Mouse (Mus musculus) testis, postnatal 10 days (tissue): ENCODE measurements around the gene Tmem107.

ENCODE experiments used
- DNase-seq: peaks from one replicate; pipeline ENCODE4 v3.0.0; 2021; ENCODE audit warnings: low spot score

The Tmem107 gene

DNA sequence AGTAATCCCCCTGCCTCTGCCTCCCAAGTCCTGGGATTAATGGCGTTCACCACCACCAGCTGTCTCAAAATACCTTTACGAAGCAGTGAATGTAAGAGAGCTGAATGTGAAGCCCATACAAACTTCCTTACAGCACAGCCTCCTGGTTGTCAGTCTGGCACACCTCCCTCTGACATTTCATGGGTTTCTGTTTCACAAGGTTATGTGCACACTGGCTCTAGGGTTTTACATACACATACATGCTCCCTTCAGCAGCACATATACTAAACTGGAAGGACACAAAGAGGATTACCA lies 4.1 kb downstream of the Tmem107 start:
- DNase-seq: no peak

DNA sequence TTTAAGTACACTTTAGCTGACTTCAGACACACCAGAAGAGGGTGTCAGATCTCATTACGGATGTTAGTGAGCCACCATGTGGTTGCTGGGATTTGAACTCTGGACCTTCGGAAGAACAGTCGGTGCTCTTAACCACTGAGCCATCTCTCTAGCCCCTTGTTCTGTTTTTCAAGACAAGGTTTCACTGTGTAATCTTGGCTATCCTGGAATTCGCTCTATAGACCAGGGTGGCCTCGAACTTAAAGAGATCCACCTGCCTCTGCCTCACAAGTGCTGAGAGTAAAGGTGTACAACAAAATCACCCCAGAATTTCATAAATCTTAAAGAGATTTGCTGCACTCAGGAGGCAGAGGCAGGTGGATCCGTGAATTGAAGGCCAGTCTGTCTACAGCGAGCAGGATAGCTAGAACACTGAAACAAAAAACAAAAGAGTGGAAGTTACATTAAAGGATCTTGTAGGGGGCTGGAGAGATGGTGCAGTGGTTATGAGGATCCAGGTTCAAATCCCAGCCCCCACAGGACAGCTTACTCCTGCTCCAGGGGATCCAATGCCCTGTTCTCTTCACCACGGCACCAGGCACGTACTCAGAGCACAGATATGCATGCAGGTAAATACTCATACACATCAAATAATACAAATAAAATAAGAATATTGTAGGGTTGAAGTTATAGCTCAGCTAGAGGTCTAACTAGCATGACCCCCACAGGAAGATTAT lies 5.3 kb downstream of the Tmem107 start:
- DNase-seq: no peak

DNA sequence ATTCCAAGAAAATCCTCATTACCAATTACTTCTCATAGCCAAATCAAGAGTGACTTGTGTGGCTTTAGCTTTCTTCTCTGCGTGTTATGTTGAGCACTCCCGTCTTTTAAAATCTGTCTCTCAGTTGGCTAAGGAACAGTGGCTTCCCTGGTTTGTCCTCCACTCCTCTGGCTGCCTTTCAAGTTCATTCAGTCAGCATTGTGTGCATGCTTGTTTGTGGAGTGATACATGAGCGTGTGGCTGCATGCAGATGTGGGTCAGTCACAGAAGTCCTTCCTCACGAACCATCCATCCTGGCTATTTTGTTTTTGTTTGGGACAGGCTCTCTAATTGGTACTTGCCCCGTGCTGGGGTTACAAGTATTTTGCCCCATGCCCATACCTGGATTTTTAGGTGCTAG lies 6.0 kb downstream of the Tmem107 start:
- no peak for DNase-seq

GRCm38 (mm10) chr11:69077316-69077715 lies 6.7 kb downstream of the Tmem107 start:
- DNase-seq: no peak

GRCm38 (mm10) chr11:69078041-69078440 lies 7.4 kb downstream of the Tmem107 start:
- DNase-seq: no peak

DNA sequence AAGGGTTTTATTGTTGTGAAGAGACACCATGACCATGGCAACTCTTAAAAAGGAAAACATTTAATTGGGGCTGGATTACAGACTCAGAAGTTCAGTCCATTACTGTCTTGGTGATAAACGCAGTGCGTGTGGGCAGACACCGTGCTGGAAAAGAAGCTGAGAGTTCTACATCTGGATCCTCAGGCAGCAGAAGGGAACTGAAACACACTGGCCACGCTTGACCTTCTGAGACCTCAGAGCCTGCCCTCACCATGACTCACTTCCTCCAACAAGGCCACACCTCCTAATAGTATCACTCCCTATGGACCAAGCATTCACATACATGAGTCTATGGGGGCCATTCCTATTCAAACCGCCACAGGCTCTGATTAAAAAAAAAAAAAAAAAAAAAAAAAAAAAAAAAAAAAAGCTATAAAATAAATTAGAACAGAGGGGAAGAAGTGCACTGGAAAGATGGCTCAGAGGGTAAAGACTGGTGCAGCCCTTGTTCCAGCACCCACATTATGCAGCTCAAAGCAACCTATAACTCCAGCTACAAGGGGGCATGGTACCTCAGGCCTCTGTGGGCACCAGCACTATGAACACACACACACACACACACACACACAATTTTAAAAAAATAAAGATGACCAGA lies 8.3 kb downstream of the Tmem107 start:
- no peak for DNase-seq

DNA sequence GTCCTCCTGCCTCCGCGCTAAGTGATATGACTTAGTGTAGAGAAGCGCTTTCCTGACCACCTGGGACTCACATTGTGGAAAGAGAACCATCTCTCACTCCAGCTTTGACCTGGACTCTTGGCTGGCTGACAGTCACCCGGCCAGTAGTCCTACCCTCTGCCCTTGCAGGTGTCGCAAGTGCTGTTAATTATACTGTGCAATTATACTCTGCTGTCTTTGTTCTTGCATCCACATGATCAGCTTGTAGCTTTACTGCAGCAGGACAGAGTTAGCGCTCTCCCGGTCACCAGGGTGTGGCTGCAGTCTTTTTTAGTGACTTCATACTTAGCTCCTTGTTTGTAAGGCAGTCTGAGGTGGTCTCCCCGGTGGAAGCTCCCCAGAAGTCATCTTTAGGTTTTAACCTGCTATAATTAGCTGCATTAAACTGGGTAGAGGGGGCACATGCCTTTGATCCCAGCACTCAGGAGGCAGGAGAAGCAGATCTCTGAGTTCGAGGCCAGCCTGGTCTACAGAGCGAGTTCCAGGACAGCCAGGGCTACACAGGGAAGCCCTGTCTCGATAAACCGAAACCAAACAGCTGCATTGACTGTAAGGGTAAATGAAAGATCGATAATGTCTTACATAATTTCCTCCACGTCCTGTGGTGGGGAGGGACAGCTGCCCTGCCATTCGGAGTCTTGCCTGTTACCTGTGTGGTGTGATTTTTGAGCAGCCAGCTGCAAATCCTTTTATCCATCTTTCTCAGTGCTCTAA lies 9.7 kb downstream of the Tmem107 start:
- DNase-seq: no peak

DNA sequence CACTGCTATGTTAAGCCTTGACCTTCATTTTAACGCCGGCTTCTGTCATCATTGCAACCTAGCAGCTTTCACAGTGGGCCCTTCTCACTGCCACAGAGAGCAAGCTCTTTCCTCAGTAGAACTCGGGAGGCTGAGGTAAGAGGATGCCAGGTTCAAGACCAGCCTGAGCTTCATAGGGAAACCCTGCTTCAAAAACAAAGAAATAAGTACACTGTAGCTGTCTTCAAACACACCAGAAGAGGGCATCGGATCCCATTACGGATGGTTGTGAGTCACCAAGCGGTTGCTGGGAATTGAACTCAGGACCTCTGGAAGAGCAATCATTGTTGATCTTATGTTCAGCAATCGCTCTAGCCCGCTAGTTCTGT lies 10.2 kb downstream of the Tmem107 start:
- DNase-seq: no peak

GRCm38 (mm10) chr11:69081613-69082012 lies 11.0 kb downstream of the Tmem107 start:
- DNase-seq: no peak

DNA sequence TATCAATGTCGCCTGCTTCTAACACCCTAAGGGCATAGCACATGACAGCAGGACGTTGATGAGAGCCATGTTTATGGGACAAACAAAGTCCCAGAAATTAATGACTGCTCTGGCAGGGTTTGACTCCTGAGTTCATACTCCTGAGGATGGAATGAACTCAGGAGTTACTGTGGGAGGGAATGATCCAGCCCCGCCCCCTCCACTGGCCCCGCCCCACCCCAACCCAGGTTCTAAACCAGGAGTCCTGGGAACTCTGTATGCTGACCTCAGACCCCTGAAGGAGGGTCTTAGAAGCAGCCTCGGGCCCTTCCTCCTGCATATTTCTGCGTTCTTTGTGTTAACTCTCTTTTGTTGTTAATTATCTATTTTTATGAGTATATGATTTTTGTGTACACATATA lies 15.0 kb downstream of the Tmem107 start:
- peak; percentile 39 for DNase-seq

DNA sequence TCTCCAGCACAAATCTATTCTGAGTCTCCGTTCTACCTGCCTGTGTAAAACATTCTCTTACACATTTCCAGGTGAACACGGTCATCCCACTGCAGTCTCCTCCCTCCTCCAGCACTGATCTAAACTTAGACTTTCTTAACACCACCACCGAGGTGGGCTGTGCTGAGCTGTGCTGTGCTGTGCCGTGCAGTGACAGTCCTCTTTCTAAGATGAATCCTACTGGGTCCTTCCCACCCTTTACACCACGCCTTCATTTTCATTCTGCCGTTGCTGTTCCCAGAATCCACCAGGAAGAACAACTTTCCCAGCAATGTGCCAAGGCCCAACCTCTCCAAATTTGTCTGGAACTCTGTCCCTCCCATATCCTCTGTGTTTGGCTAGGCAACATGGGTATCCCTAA lies 15.8 kb downstream of the Tmem107 start:
- no peak for DNase-seq

GRCm38 (mm10) chr11:69087082-69087481 lies 16.5 kb downstream of the Tmem107 start:
- peak; percentile 68 for DNase-seq

DNA sequence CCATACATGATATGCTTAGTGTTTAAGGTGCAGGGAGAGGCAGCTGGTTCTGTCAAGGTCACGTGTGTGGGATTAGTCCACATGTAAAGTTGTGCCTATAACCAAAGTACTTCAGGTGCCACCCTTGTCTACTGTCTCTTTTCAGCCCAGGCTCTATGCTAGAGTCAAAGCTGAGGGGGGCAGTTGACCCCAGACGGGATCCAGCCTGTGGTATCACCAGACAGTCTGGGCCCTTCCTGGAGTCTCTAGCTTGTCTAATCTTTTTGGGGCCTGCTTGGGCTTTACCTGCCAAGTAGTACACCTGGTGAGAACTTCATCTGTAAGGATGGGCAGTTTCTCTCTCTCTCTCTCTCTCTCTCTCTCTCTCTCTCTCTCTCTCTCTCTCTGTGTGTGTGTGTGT lies 17.0 kb downstream of the Tmem107 start:
- DNase-seq: peak; percentile 39

DNA sequence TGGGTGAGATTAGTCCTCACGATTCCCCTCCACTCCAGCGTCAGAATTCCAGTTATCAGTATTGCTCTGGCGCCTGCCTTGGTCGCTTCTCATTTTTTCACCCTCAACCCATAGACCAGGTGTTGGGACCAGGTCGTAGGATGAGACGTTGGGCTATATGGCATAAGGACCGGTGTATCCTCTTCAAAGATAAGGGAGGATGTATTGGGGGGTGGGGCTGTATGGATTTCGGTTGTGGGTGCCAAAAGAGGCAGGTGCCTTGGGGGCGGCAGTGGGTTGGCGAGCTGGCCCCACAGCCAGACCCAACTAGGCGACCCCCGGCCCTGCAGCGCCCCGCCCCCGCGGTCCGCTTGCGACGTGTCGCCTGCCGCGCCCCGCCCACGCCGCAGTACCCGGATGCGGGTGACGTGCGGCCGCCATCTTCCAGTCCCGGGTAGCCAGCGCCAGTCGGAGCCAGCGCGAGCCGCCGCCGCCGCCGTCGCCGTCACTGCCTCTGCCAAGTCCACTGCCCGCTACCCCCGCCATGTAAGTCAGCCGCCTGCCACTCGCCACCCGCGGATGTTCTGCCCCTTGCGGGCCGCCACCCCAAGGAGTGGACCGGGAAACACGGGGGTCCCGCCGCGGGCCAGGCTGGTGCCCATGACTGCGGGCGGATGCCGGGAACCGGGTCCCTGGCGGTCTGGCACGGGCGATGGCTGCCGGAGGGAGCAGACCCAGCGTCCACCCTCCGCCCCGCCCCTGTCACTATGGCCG lies 17.7 kb downstream of the Tmem107 start, which contains the start of gene Vamp2:
Gene Vamp2, plus strand, starts transcription at position 388 of the 753 bp plus-strand sequence.
- DNase-seq: peak; percentile 96

- DNase-seq: no peak
These were observed 18.4 kb downstream of the Tmem107 start for GRCm38 (mm10) chr11:69088856-69089615.

GRCm38 (mm10) chr11:69089616-69090290 lies 19.1 kb downstream of the Tmem107 start:
- DNase-seq: peak; percentile 60

GRCm38 (mm10) chr11:69090367-69090766 lies 19.8 kb downstream of the Tmem107 start:
- peak; percentile 54 for DNase-seq

DNA sequence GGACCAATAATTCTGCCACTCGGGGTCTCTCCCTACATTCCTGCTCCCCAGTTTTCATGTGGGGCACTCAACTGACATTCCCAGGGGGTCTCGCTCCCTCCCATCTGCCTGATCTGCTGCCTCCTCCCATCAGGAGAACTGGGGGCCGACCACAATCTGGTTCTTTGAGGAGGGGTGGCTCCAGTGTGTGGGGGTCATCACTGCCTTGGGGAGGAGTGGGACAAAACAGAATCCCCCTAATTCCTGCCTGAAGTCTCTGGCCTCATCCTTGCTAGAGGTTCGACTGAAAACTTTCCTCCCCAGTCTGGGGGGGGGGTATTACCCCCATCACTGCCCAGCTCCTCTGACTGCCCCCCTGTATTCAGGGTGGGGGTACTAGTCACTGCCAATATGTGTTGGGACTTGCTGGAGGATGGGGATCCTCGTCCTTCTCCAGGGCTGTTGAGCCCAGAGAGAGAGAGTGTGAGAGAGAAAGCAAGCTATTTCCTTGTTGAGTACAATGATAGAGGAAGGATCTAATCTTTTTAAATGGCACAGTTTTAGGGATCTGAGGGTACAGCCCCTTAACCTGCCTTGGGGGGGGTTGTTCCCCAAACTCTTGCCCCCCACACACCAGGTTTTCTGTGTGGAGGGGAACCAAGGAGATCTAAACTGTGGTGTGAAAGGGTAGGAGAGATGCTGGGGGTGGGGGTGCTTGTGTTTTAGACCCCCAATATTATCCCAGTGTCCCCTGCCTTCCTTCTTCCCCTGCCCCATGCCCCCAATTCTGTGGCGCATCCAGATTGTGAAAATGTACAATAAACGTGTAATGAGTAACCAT lies 21.2 kb downstream of the Tmem107 start:
- peak; percentile 36 for DNase-seq

DNA sequence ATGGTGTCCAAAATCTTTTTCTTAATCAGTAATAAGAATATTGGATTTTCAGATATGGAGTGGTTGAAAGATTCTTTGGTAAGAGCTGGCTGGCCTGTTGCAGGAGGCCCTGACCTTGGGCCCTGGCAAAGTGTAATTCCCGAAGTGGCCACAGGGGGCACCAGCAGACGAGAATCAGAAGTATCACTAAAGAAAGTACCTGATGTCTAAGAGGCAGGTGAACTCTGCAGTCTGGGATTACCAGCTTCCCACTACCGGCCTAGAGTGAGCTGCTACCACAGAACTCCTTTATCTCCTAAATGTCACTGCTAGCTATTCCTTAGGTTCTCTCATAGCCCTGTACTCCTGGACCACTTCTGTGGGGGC lies 21.8 kb downstream of the Tmem107 start:
- DNase-seq: peak; percentile 94

GRCm38 (mm10) chr11:69092871-69093270 lies 22.3 kb downstream of the Tmem107 start:
- no peak for DNase-seq
